Mouse (Mus musculus) cortical plate, adult 2 months (tissue): Measurements from ENCODE around the gene Fars2. TPM values are rescaled to one million over a fixed set of nuclear protein-coding genes. Genes with fewer than 3 reads are reported as not detected.

ENCODE experiments used
- H3K27ac ChIP-seq: fragments of 200-500 bp; 2 replicates; pipeline ENCODE4 v1.5.1; 2012; ENCODE audit warnings: low read length, control low read depth, inconsistent platforms; ENCODE audit not compliant: insufficient read depth
- H3K4me1 ChIP-seq: fragments of 200-500 bp; 2 replicates; pipeline ENCODE4 v1.6.1; 2011; ENCODE audit warnings: low read length; ENCODE audit not compliant: control insufficient read depth, insufficient read depth
- H3K4me3 ChIP-seq: fragments of 200-500 bp; 2 replicates; pipeline ENCODE4 v1.5.1; 2011; ENCODE audit warnings: mild to moderate bottlenecking, low read length, control low read depth; ENCODE audit not compliant: insufficient read depth
- CTCF ChIP-seq: fragments of 200-500 bp; IDR thresholded peaks from 2 replicates; pipeline ENCODE4 v1.5.1; 2011; ENCODE audit warnings: mild to moderate bottlenecking, control low read depth, low read length; ENCODE audit not compliant: insufficient read depth; ENCODE audit errors: extremely low read depth
- POLR2A ChIP-seq: fragments of 200-500 bp; IDR thresholded peaks from 2 replicates; pipeline ENCODE4 v1.6.1; 2011; ENCODE audit warnings: mild to moderate bottlenecking, low read length, control low read depth; ENCODE audit not compliant: insufficient read depth; ENCODE audit errors: extremely low read depth
- polyA plus RNA-seq: library from polyadenylated mRNA; depleted of rRNA; stranded (reverse); fragments of >200 nt; gene quantifications from 2 replicates; pipeline ENCODE4 v1.2.3, GENCODE M21; 2012

Gene Fars2
- polyA plus RNA-seq, 1 experiment, result 33.1 TPM

DNA sequence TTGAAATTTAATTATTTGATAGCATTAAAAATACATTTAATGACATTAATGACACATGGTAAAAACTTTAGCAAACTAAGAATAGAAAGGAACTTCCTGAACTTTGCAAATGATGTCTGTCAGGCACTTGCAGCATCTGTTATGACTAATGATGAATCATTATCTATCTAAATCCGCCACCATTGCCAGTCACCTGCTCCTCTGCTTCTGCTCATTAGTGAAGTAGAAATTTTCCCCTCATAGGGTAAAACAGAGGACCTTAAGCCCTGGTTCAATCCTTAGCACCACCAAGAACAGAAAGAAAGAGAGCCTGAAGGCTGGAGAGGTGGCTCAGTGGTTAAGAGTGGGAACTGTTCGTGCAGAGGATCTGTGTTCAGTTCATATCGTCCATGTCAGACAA lies 93.8 kb downstream of the Fars2 start:
- no peaks in the 10 kb centered on the region for H3K4me1 ChIP-seq
- no peak overlapping the region for H3K27ac ChIP-seq
- no peak overlapping the region for H3K4me3 ChIP-seq
- TF ChIP-seq POLR2A (no peak), CTCF (no peak)

GRCm38 (mm10) chr13:36214056-36214455 lies 96.8 kb downstream of the Fars2 start:
- Histone ChIP-seq H3K27ac (no peak overlapping the region), H3K4me3 (no peak overlapping the region), H3K4me1 (no peaks in the 10 kb centered on the region)
- TF ChIP-seq CTCF, result no peak
- no peak for TF ChIP-seq POLR2A

DNA sequence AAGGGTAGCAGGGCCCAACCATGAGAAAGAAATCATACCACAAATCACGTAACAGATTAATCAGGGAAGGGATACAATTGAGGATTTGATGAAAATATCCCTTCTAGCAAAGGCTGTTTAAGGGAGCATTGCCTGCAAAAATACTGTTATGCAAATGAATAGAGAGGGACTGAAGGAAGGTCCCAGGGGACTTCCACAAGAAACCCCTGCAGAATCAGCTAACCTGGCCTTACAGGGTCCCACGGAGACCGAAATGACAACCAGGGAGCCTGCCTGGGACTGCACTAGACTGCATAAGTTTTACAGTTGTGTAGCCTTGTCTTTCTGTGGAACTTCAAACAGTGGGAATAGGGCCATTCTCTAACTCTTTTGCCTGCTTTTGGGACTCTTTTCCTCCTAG lies 98.8 kb downstream of the Fars2 start:
- H3K4me1 ChIP-seq, result no peaks in the 10 kb centered on the region
- H3K4me3 ChIP-seq, result no peak overlapping the region
- H3K27ac ChIP-seq, result no peak overlapping the region
- TF ChIP-seq CTCF (no peak), POLR2A (no peak)

- Histone ChIP-seq H3K4me1 (no peaks in the 10 kb centered on the region), H3K4me3 (no peak overlapping the region), H3K27ac (no peak overlapping the region)
- TF ChIP-seq CTCF (no peak), POLR2A (no peak)
These were observed 101.1 kb downstream of the Fars2 start for GRCm38 (mm10) chr13:36218347-36218746.

GRCm38 (mm10) chr13:36219506-36219905 lies 102.3 kb downstream of the Fars2 start:
- Histone ChIP-seq H3K4me1 (no peaks in the 10 kb centered on the region), H3K27ac (no peak overlapping the region), H3K4me3 (no peak overlapping the region)
- TF ChIP-seq POLR2A (no peak), CTCF (no peak)

DNA sequence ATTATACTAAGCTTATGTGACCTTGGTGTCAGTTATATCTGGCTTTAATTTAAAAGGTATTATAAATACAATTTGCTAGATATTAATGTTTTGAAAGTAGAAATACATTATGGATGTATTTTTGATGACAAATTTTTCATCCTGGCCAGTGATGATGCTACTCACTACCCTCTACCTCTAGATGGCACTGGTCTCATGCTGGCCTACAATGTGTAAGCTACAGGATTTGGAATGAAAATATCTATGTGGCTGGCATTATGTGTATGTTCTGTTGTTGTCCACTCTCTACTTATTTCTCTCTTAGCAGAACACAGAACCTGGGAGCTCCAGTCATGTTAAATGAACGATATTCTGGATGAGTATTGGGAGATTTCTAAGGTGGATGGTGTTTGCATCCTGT lies 104.7 kb downstream of the Fars2 start:
- H3K4me3 ChIP-seq, result no peak overlapping the region
- H3K4me1 ChIP-seq, result no peaks in the 10 kb centered on the region
- H3K27ac ChIP-seq, result no peak overlapping the region
- TF ChIP-seq POLR2A (no peak), CTCF (peak; percentile 62)

- TF ChIP-seq CTCF (no peak), POLR2A (no peak)
- Histone ChIP-seq H3K27ac (no peak overlapping the region), H3K4me3 (no peak overlapping the region), H3K4me1 (no peaks in the 10 kb centered on the region)
These were observed 105.5 kb downstream of the Fars2 start for GRCm38 (mm10) chr13:36222721-36223120.

DNA sequence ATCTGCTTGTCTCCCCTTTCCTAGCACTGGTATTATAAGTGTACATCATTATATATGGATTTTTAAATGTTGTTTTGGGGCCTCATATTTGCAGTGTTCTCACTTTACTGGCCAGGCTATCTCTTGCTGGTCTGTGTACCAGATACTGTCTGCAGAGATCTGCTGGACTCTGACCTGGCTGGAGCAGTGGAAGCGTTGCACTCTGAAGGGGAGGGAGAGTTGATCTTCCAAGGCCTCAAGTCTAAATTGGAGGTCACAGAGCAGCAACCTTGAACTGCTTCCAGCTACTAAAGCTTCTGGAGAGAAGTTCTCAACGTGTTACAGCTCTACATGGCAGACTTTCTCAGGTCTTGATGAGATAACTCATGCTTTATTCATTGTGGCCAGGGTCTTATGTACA lies 107.2 kb downstream of the Fars2 start:
- Histone ChIP-seq H3K27ac (no peak overlapping the region), H3K4me3 (no peak overlapping the region), H3K4me1 (no peaks in the 10 kb centered on the region)
- TF ChIP-seq CTCF (no peak), POLR2A (no peak)

DNA sequence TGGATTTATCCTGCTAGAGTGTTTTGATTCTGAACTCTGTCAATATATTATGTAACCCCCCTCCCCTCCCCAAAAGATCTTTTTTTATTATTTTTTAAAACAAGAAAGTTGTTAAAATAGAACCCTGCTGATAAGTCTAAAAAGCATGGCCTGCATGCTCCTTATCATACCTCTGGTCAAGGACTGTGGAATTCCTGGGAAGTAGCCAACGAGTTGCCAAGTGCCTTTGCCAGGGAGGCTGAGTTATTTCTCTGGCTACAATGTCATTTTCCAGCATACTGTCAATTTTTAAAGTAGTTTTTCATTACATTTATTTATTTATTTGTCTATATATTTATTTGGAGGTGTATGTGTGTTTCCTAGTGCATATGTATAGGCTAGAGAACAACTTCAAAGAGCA lies 125.0 kb downstream of the Fars2 start:
- Histone ChIP-seq H3K4me1 (no peaks in the 10 kb centered on the region), H3K4me3 (no peak overlapping the region), H3K27ac (no peak overlapping the region)
- TF ChIP-seq CTCF, result no peak

GRCm38 (mm10) chr13:36253936-36254335 lies 136.7 kb downstream of the Fars2 start:
- Histone ChIP-seq H3K4me3 (no peak overlapping the region), H3K27ac (no peak overlapping the region), H3K4me1 (no peaks in the 10 kb centered on the region)
- TF ChIP-seq POLR2A, result no peak

DNA sequence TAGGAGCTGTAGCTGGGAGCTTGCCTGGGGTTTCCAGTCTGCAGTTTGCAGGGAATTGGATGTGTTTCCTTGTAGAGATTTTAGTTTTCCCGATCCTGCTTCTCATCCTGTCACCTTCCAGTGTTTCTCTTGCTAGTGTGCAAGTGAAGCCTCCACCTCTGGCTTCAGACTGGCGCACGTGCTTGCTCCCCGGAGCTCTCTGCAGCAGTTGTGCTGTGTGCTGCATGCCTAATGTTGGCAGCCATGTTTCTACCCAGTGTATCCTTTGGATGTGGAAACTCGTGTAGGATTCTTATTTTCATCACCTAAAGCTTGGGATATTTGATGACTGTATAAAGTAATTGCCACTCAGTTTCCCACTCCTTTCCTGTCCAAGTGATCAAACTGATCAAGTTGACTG lies 140.0 kb downstream of the Fars2 start:
- Histone ChIP-seq H3K27ac (no peak overlapping the region), H3K4me1 (no peaks in the 10 kb centered on the region), H3K4me3 (no peak overlapping the region)
- TF ChIP-seq CTCF, result no peak
- no peak for TF ChIP-seq POLR2A

GRCm38 (mm10) chr13:36259754-36260153 lies 142.5 kb downstream of the Fars2 start:
- H3K4me3 ChIP-seq, result no peak overlapping the region
- no peaks in the 10 kb centered on the region for H3K4me1 ChIP-seq
- no peak for TF ChIP-seq POLR2A
- TF ChIP-seq CTCF, result no peak
- H3K27ac ChIP-seq, result no peak overlapping the region
